ENCODE assay signal across 9 mouse cellular contexts in genomic region chr8:70880546-70880945, GRCm38 (mm10). TPM values are rescaled to one million over a fixed set of nuclear protein-coding genes. Genes with fewer than 3 reads are reported as not detected.
DNase-seq lines count a peak whose midpoint lies in the region; ATAC-seq and TF ChIP-seq lines count a peak whose summit lies in the region.
"Had no signal": no experiment of that assay in that cellular context is flagged by ENCODE, and none has a peak within 500 bp of the region (broad histone marks: within the 10 kb centered on the region; RNA-seq: fewer than 3 reads in every experiment).

No protein-coding gene starts in this region.

- H3K9me3 ChIP-seq in heart, embryonic 12.5 days (replicated peaks), result no peaks in the 10 kb centered on the region
- H3K9me3 ChIP-seq in ES-E14 (ENCODE audit: control insufficient read depth, insufficient read depth, low read depth, low read length), result no peaks in the 10 kb centered on the region
- H3K9me3 ChIP-seq in limb, embryonic 11.5 days (ENCODE audit: control insufficient read depth, low read length), result no peaks in the 10 kb centered on the region

- peak overlapping the region; percentile 35; the same call in 1 of the 2 replicates for H3K9ac ChIP-seq in heart, embryonic 12.5 days
- peak overlapping the region; percentile 4; the same call in 1 of the 2 replicates for H3K9ac ChIP-seq in ES-E14 (ENCODE audit: insufficient read depth, low read depth, low read length, poor library complexity, severe bottlenecking)
- H3K9ac ChIP-seq in limb, embryonic 11.5 days (ENCODE audit: low read length), result no peak overlapping the region

- in situ Hi-C loops in ES-E14 (cut with MboI; ENCODE audit: low sequenced_read_pairs in 2 of 2, unreplicated experiment in 2 of 2), result no loop called here

- peaks cover 12% of the 10 kb centered on the region for H3K4me1 ChIP-seq in heart, embryonic 12.5 days (replicated peaks)
- peaks cover 0 to 28% of the 10 kb centered on the region in 2 experiments; a peak in 2 of 4 replicates for H3K4me1 ChIP-seq in ES-E14 (ENCODE audit: control insufficient read depth in 2 of 2, insufficient read depth in 2 of 2, low read length in 2 of 2, poor library complexity in 1 of 2)
- 0 out of 2 replicates have a peak, but pooled peaks cover 2% of the 10 kb centered on the region for H3K4me1 ChIP-seq in limb, embryonic 11.5 days (ENCODE audit: control insufficient read depth, insufficient read depth, low read length)

- peak overlapping the region; percentile 2; the same call in 1 of the 2 replicates for H3K4me2 ChIP-seq in heart, embryonic 12.5 days
- no peak overlapping the region for H3K4me2 ChIP-seq in limb, embryonic 11.5 days (ENCODE audit: low read depth, severe bottlenecking)

- no peak for DNase-seq in heart, postnatal 4 days
- no peak for DNase-seq in ES-E14 (ENCODE audit: low read depth, low spot score)
- peak; percentile 71 for DNase-seq in brain, adult 2 months (ENCODE audit: low read depth, low spot score)
- peak; percentile 22 for DNase-seq in limb, embryonic 11.5 days (ENCODE audit: low spot score)
- no peak for DNase-seq in urinary bladder, adult 2 months (ENCODE audit: low spot score)
- DNase-seq in c-Kit-positive CD71-positive TER-119-positive erythroid progenitor cells, embryonic 14.5 days (ENCODE audit: low spot score), result no peak
- DNase-seq: gastrocnemius, postnatal 25 days; lung, postnatal 10 days had no signal

- H3K36me3 ChIP-seq in heart, embryonic 12.5 days, result no peaks in the 10 kb centered on the region
- no peaks in the 10 kb centered on the region for H3K36me3 ChIP-seq in ES-E14 (ENCODE audit: control insufficient read depth, insufficient read depth, low read length, poor library complexity, severe bottlenecking)
- H3K36me3 ChIP-seq in limb, embryonic 11.5 days (ENCODE audit: control insufficient read depth, insufficient read depth, low read length), result no peaks in the 10 kb centered on the region

- H3K27ac ChIP-seq in heart, embryonic 12.5 days (ENCODE audit: poor library complexity, severe bottlenecking), result no peak overlapping the region
- 0 out of 2 replicates have a peak overlapping the region, but pooled peaks have one; percentile 12 for H3K27ac ChIP-seq in ES-E14 (ENCODE audit: insufficient read depth, low read depth, low read length, poor library complexity, severe bottlenecking)
- no peak overlapping the region for H3K27ac ChIP-seq in limb, embryonic 11.5 days (replicated peaks; ENCODE audit: low read depth, low read length)

- no peak for ATAC-seq in heart, embryonic 12.5 days (ENCODE audit: insufficient number of reproducible peaks, low FRiP score)
- no peak for ATAC-seq in limb, embryonic 11.5 days (ENCODE audit: insufficient number of reproducible peaks, low FRiP score, low TSS enrichment, low read depth)

- H3K27me3 ChIP-seq in heart, embryonic 12.5 days (replicated peaks), result peaks cover 24% of the 10 kb centered on the region; the same call in 1 of the 2 replicates
- H3K27me3 ChIP-seq in limb, embryonic 11.5 days (ENCODE audit: control insufficient read depth, insufficient read depth, low read length), result no peaks in the 10 kb centered on the region

- WGBS in heart, embryonic 12.5 days, result 15% methylated on average over 11 of the region's 11 CpGs
- 30% methylated on average over 11 of the region's 11 CpGs for WGBS in limb, embryonic 11.5 days

- no peak overlapping the region for H3K4me3 ChIP-seq in heart, embryonic 12.5 days
- peak overlapping the region in 1 of 2 experiments; percentile 27; a peak in 1 of 4 replicates for H3K4me3 ChIP-seq in ES-E14 (ENCODE audit: insufficient read depth in 1 of 2, low read depth in 1 of 2, low read length in 2 of 2, poor library complexity in 1 of 2, severe bottlenecking in 1 of 2)
- no peak overlapping the region for H3K4me3 ChIP-seq in limb, embryonic 11.5 days (ENCODE audit: low read depth, low read length)

TF ChIP-seq in ES-E14, 5 proteins besides CTCF, POLR2A, EP300 and RAD21:
- TF ChIP-seq MAFK (IDR thresholded peaks at IDR 0.05; ENCODE audit: insufficient read depth, low read depth, low read length), result no peak
- TF ChIP-seq ZC3H11A (IDR thresholded peaks at IDR 0.05; ENCODE audit: borderline replicate concordance, low read depth, low read length), result no peak
- no peak for TF ChIP-seq CHD2 (IDR thresholded peaks at IDR 0.05; ENCODE audit: low read depth, low read length)
- no peak for TF ChIP-seq ZNF384 (IDR thresholded peaks at IDR 0.05; ENCODE audit: low read depth, low read length)
- no peak for TF ChIP-seq HCFC1 (IDR thresholded peaks at IDR 0.05; ENCODE audit: borderline replicate concordance, insufficient read depth, low read length)

RNA-seq across cellular contexts. Expression of gene Ccdc124, which starts 6.8 kb away (rescaled TPM):
- 81.8 and 87.0 TPM in 2 replicates for polyA plus RNA-seq in heart, embryonic 12.5 days (2016; fragmentation: Nextera tagmentation; extraction: Ambion mirVana)
- total RNA-seq in heart, postnatal 4 days (2021), result 10 to 100 TPM; 42.6 to 46.2 TPM
- 52.5 and 82.3 TPM in 2 replicates for total RNA-seq in ES-E14 (2012; rRNA removed)
- 154 and 161 TPM in 2 replicates for polyA plus RNA-seq in limb, embryonic 11.5 days (2014; fragmentation: Nextera tagmentation; extraction: Ambion mirVana)
- polyA plus RNA-seq in urinary bladder, adult 2 months (2012; rRNA removed), result 70.9 and 74.6 TPM in 2 replicates

RNA-seq across cellular contexts. Expression of gene Slc5a5, which starts 12.0 kb away (rescaled TPM):
- 0.11 TPM in 1 of 2 replicates, not detected in the other for polyA plus RNA-seq in heart, embryonic 12.5 days (2016; fragmentation: Nextera tagmentation; extraction: Ambion mirVana)
- under 1 TPM in 1 of 2 experiments, not detected in 1; 0.11 TPM for total RNA-seq in heart, postnatal 4 days (2021)
- total RNA-seq in ES-E14 (2012; rRNA removed), result 2.5 and 3.4 TPM in 2 replicates
- polyA plus RNA-seq in limb, embryonic 11.5 days (2014; fragmentation: Nextera tagmentation; extraction: Ambion mirVana), result 0.09 and 0.34 TPM in 2 replicates
- 1.7 and 2.3 TPM in 2 replicates for polyA plus RNA-seq in urinary bladder, adult 2 months (2012; rRNA removed)
- total RNA-seq: gastrocnemius, postnatal 25 days had no signal

RNA-seq across cellular contexts. Expression of gene Rpl18a, which starts 16.7 kb away (rescaled TPM):
- polyA plus RNA-seq in heart, embryonic 12.5 days (2016; fragmentation: Nextera tagmentation; extraction: Ambion mirVana), result 2,379 and 2,528 TPM in 2 replicates
- total RNA-seq in heart, postnatal 4 days (2021), result 1,000 to 10,000 TPM; 1,266 to 1,294 TPM
- total RNA-seq in ES-E14 (2012; rRNA removed), result 2,806 and 2,972 TPM in 2 replicates
- 3,769 and 3,846 TPM in 2 replicates for polyA plus RNA-seq in limb, embryonic 11.5 days (2014; fragmentation: Nextera tagmentation; extraction: Ambion mirVana)
- 3,950 and 3,976 TPM in 2 replicates for polyA plus RNA-seq in urinary bladder, adult 2 months (2012; rRNA removed)

RNA-seq across cellular contexts. Expression of gene Kcnn1, which starts 17.5 kb away (rescaled TPM):
- 1.7 and 1.8 TPM in 2 replicates for polyA plus RNA-seq in heart, embryonic 12.5 days (2016; fragmentation: Nextera tagmentation; extraction: Ambion mirVana)
- 1 to 10 TPM; 2.5 to 3.0 TPM for total RNA-seq in heart, postnatal 4 days (2021)
- total RNA-seq in ES-E14 (2012; rRNA removed), result 3.7 and 6.6 TPM in 2 replicates
- polyA plus RNA-seq in limb, embryonic 11.5 days (2014; fragmentation: Nextera tagmentation; extraction: Ambion mirVana), result 3.8 and 3.9 TPM in 2 replicates
- 5.5 and 5.6 TPM in 2 replicates for polyA plus RNA-seq in urinary bladder, adult 2 months (2012; rRNA removed)

RNA-seq across cellular contexts. Expression of gene Map1s, which starts 25.2 kb away (rescaled TPM):
- polyA plus RNA-seq in heart, embryonic 12.5 days (2016; fragmentation: Nextera tagmentation; extraction: Ambion mirVana), result 37.7 and 41.3 TPM in 2 replicates
- total RNA-seq in heart, postnatal 4 days (2021), result 10 to 100 TPM; 35.2 to 36.0 TPM
- total RNA-seq in ES-E14 (2012; rRNA removed), result 53.4 and 60.8 TPM in 2 replicates
- polyA plus RNA-seq in limb, embryonic 11.5 days (2014; fragmentation: Nextera tagmentation; extraction: Ambion mirVana), result 42.3 and 44.8 TPM in 2 replicates
- polyA plus RNA-seq in urinary bladder, adult 2 months (2012; rRNA removed), result 30.8 and 34.4 TPM in 2 replicates

Comparison
In these comparisons a context has a peak if more than half of its experiments do, and no peak if none do; other contexts are left out.
1. DNase-seq: peak in brain, adult 2 months (single experiment) and limb, embryonic 11.5 days (single experiment); none in heart, postnatal 4 days (single experiment), ES-E14 (single experiment), urinary bladder, adult 2 months (single experiment) and c-Kit-positive CD71-positive TER-119-positive erythroid progenitor cells, embryonic 14.5 days (single experiment).